Mouse (Mus musculus) brown adipose tissue, adult 24 weeks (tissue): ENCODE data around the gene Serpina10. TPM values are rescaled to one million over a fixed set of nuclear protein-coding genes. Genes with fewer than 3 reads are reported as not detected.

Experiments used
- polyA plus RNA-seq: library from polyadenylated mRNA; stranded (reverse); fragments of >200 nt; gene quantifications from 2 replicates; pipeline ENCODE4 v1.2.4, GENCODE M21; 2012; ENCODE audit not compliant: missing spikeins, insufficient read depth, insufficient read length

Gene Serpina10
- polyA plus RNA-seq, 1 experiment, result not detected

Other genes with a start within 250 kb of the Serpina10 start
- 0.75 and 2.2 TPM in 2 replicates for gene Otub2, start 242.8 kb downstream of the Serpina10 start, polyA plus RNA-seq
- 1.2 TPM in 1 of 2 replicates, not detected in the other for gene 9330161L09Rik, start 223.6 kb downstream of the Serpina10 start, polyA plus RNA-seq
- 47.9 and 50.2 TPM in 2 replicates for gene Ddx24, start 205.6 kb downstream of the Serpina10 start, polyA plus RNA-seq
- 2,121 and 2,899 TPM in 2 replicates for gene Ifi27, start 197.2 kb downstream of the Serpina10 start, polyA plus RNA-seq
- 1,113 and 2,189 TPM in 2 replicates for gene Ifi27l2a, start 187.8 kb downstream of the Serpina10 start, polyA plus RNA-seq
- not detected in 2 replicates for gene Ifi27l2b, start 174.2 kb downstream of the Serpina10 start, polyA plus RNA-seq
- gene Ppp4r4, start 99.2 kb downstream of the Serpina10 start, polyA plus RNA-seq, result 1.0 and 3.8 TPM in 2 replicates
- gene Serpina6, start 25.8 kb upstream of the Serpina10 start, polyA plus RNA-seq, result not detected in 2 replicates
- not detected in 2 replicates for gene Serpina16, start 44.7 kb upstream of the Serpina10 start, polyA plus RNA-seq
- not detected in 2 replicates for gene Serpina1f, start 64.1 kb upstream of the Serpina10 start, polyA plus RNA-seq
- gene Serpina1d, start 142.1 kb upstream of the Serpina10 start, polyA plus RNA-seq, result 5.8 TPM in 1 of 2 replicates, not detected in the other
- 1.0 and 5.0 TPM in 2 replicates for gene Serpina1b, start 198.9 kb upstream of the Serpina10 start, polyA plus RNA-seq
- 8.7 TPM in 1 of 2 replicates, not detected in the other for gene Serpina1a, start 232.1 kb upstream of the Serpina10 start, polyA plus RNA-seq